Mouse (Mus musculus) layer of hippocampus, postnatal 36 days (tissue): ENCODE results near the gene Gcdh. TPM values are rescaled to one million over a fixed set of nuclear protein-coding genes. Genes with fewer than 3 reads are reported as not detected.

Experiments used
- DNase-seq, 2 experiments: peaks; one replicate each; pipeline ENCODE4 v3.0.0; 2022
- total RNA-seq, 2 experiments: library from RNA; stranded (reverse); gene quantifications; 2 replicates each; pipeline ENCODE4 v1.2.3; 2021

The Gcdh gene
- 10 to 100 TPM; 39.5 to 46.3 TPM for total RNA-seq

DNA sequence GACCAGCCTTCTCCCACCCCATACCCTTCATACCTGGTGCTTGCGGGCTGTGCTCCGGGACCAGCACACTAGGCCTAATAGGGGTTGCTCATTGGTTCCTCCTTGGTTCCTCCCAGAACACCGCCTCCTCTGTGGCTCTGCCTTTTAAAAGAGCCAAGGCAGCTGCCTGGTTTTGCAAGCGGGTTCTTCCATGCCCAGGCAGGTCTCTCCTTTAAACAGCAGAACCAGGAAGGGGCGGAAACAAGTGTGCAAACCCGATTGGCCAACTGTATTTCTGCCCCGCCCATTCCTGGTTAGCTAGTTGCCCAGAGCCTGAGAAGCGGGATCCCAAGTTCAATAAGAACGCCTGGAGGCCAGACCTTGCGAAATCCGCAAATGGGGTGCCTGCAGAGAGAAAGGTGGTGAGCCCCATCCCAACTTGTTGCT is at the start of gene Gcdh:
TSS of gene Gcdh (minus strand) at position 213 of the 426 bp plus-strand sequence.
- peak; percentile 90 to 91 for DNase-seq

GRCm38 (mm10) chr8:84937620-84938485 is 44.1 kb upstream of the Gcdh start:
- no peak for DNase-seq

GRCm38 (mm10) chr8:84936962-84937546 is 43.3 kb upstream of the Gcdh start, which contains the start of gene Mast1:
TSS of gene Mast1 (minus strand) at chr8:84937359.
- peak; percentile 68 to 72 for DNase-seq

GRCm38 (mm10) chr8:84936041-84936961 is 42.6 kb upstream of the Gcdh start:
- no peak for DNase-seq

- DNase-seq = no peak
These were observed 41.8 kb upstream of the Gcdh start for GRCm38 (mm10) chr8:84935489-84935888.

DNA sequence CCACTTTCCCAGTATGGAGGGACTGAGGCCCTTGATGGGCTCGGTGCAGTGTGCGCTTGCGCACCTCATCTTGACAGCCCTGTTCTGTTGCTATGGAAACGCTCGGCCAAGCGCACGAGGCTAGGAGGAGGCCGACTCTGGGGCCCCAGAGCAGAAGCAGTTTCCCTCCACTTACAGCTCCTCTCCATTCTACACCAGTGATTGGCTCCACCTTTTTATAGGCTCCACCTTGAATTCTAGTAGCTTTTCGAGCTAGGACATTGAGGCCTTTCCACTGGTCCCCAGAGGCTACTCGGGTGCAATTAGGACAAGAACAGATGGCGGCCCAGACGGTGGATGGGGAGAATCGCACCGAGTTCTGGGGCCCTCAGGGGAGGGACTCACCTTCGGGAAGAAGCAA is 41.1 kb upstream of the Gcdh start:
- DNase-seq = no peak

GRCm38 (mm10) chr8:84933767-84934559 is 40.2 kb upstream of the Gcdh start:
- no peak for DNase-seq

GRCm38 (mm10) chr8:84930582-84930981 is 36.9 kb upstream of the Gcdh start:
- no peak for DNase-seq

GRCm38 (mm10) chr8:84928456-84929306 is 35.0 kb upstream of the Gcdh start:
- peak in 1 of 2 experiments; percentile 57 for DNase-seq

DNA sequence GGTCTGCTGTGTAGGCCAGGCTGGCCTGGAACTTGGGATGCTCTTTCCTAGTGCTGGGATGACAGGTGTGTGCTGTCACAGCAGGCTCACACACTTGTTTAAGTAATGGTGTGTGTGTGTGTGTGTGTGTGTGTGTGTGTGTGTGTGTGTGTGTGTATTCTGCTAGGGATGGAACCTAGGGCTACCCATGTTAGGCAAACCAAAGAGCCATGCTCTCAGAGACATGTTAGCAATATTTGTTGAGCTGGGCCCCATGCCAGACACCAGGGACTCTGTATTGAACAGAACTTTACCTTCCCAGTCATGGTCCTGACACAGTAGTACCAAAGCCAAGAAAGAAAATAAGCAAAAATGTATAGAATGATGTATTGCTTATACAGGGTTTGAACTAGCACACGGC is 33.8 kb upstream of the Gcdh start:
- no peak for DNase-seq

- no peak for DNase-seq
These were observed 31.8 kb upstream of the Gcdh start for GRCm38 (mm10) chr8:84925557-84925956.

GRCm38 (mm10) chr8:84921596-84921995 is 27.9 kb upstream of the Gcdh start:
- no peak for DNase-seq

DNA sequence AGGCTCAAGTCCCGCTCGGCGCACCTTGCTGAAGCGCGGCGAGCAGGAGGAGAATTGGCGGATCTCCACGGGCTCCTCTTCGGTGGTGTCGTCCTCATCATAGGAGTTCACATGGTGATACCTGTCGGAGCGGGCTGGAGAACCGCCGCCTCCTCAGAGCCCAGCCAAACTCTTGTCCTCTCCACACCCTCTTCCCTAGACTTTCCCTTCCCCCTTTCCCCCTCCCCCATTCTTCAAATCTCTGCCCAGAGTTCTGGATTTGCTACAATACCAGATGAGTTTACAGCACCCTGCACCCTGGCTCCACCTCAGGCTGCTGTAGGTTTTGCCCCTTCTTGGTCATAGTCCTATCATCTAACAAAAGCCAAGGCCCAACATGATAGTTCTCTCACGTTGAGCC is 24.9 kb upstream of the Gcdh start:
- DNase-seq = no peak

- DNase-seq = no peak
These were observed 24.1 kb upstream of the Gcdh start for GRCm38 (mm10) chr8:84917781-84918180.

GRCm38 (mm10) chr8:84915269-84915668 is 21.5 kb upstream of the Gcdh start:
- DNase-seq = no peak

- no peak for DNase-seq
These were observed 20.2 kb upstream of the Gcdh start for GRCm38 (mm10) chr8:84913960-84914359.

- no peak for DNase-seq
These were observed 19.8 kb upstream of the Gcdh start for GRCm38 (mm10) chr8:84913502-84913900.

- no peak for DNase-seq
These were observed 19.3 kb upstream of the Gcdh start for GRCm38 (mm10) chr8:84912895-84913501.

DNA sequence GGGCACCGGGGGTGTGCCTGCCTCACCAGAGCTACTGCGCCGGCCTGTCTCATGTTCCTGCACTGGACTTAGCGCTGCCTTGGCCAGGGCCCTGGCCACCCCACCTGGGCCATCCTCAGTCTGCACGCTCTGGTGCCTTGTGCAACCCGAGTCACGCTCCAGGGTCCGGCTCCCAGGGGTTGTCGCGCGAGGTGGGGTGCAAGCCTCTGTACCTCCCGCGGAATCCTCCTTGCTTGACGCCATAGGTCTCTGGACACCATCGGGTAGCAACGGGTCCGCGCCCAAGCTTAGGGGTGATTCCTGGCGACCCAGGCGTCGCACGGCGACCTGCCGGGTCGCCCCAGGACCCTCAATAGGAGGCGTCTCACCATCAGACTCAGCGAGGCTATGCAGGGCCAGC is 18.7 kb upstream of the Gcdh start:
- DNase-seq = no peak

- DNase-seq = no peak
These were observed 18.1 kb upstream of the Gcdh start for GRCm38 (mm10) chr8:84911854-84912253.
